Mouse (Mus musculus) neural tube, embryonic 14.5 days (tissue): ENCODE measurements around the gene Frmd7. TPM values are rescaled to one million over a fixed set of nuclear protein-coding genes. Genes with fewer than 3 reads are reported as not detected.
A peak's percentile ranks its signal among the peaks of the same experiment; 100 is the strongest.

Experiments used
- ATAC-seq: fragments of 200-750 bp; cut with Nextera tagmentation; 2 replicates; pipeline ENCODE4 v1.8.0; 2017; ENCODE audit warnings: low read depth, mild to moderate bottlenecking, moderate TSS enrichment, moderate library complexity
- H3K27ac ChIP-seq: fragments of 300-500 bp; sonication (generic); 2 replicates; pipeline ENCODE4 v1.5.1; 2014; ENCODE audit warnings: low read depth, mild to moderate bottlenecking, control low read depth, low read length, moderate library complexity, mixed read lengths
- H3K27me3 ChIP-seq: fragments of 300-500 bp; sonication (generic); 2 replicates; pipeline ENCODE4 v1.6.1; 2014; ENCODE audit warnings: low read length; ENCODE audit not compliant: control insufficient read depth, insufficient read depth
- H3K36me3 ChIP-seq: fragments of 300-500 bp; sonication (generic); 2 replicates; pipeline ENCODE4 v1.6.1; 2014; ENCODE audit warnings: low read length, mixed read lengths; ENCODE audit not compliant: control insufficient read depth, insufficient read depth
- H3K4me1 ChIP-seq: fragments of 300-500 bp; sonication (generic); 2 replicates; pipeline ENCODE4 v1.6.1; 2014; ENCODE audit warnings: low read length; ENCODE audit not compliant: control insufficient read depth, insufficient read depth
- H3K4me2 ChIP-seq: fragments of 300-500 bp; sonication (generic); 2 replicates; pipeline ENCODE4 v1.6.1; 2014; ENCODE audit warnings: mild to moderate bottlenecking, low read depth, low read length, control low read depth
- H3K4me3 ChIP-seq: fragments of 300-500 bp; sonication (generic); 2 replicates; pipeline ENCODE4 v1.5.1; 2014; ENCODE audit warnings: low read depth, low read length, control low read depth, mixed read lengths
- H3K9ac ChIP-seq: fragments of 300-500 bp; sonication (generic); replicated peaks from 2 replicates; pipeline ENCODE4 v1.6.1; 2014; ENCODE audit warnings: low read depth, mild to moderate bottlenecking, control low read depth, low read length, mixed read lengths
- H3K9me3 ChIP-seq: fragments of 300-500 bp; sonication (generic); 2 replicates; pipeline ENCODE4 v1.6.1; 2016; ENCODE audit warnings: low read length; ENCODE audit not compliant: control insufficient read depth
- WGBS: fragments of 180-500 bp; shearing (Covaris S2); extraction: QIAGEN DNeasy Blood & Tissue Kit; methylation state at CpG from one replicate; pipeline ENCODE4 v1.1.7; 2014; 5-methylcytosine and 5-hydroxymethylcytosine counted together
- polyA plus RNA-seq: library from polyadenylated mRNA; unstranded; fragments of >200 nt; fragmentation: Nextera tagmentation; extraction: Ambion mirVana; gene quantifications from 2 replicates; pipeline ENCODE4 v1.2.1, GENCODE M21; 2014

The Frmd7 gene
- polyA plus RNA-seq, 1 experiment from 2014 or later: not detected

GRCm38 (mm10) chrX:50962955-50963354 is 20.4 kb upstream of the Frmd7 start:
- ATAC-seq: no peak
- no peak overlapping the region for H3K9ac ChIP-seq
- H3K27ac ChIP-seq: no peak overlapping the region
- no peaks in the 10 kb centered on the region for H3K27me3 ChIP-seq
- H3K4me1 ChIP-seq: no peaks in the 10 kb centered on the region
- no peaks in the 10 kb centered on the region for H3K36me3 ChIP-seq
- no peak overlapping the region for H3K4me2 ChIP-seq
- no peak overlapping the region for H3K4me3 ChIP-seq
- no peaks in the 10 kb centered on the region for H3K9me3 ChIP-seq
- 80% methylated on average over 6 of the region's 6 CpGs for WGBS

GRCm38 (mm10) chrX:50948633-50949032 is 6.1 kb upstream of the Frmd7 start:
- no peak overlapping the region for H3K9ac ChIP-seq
- no peaks in the 10 kb centered on the region for H3K4me1 ChIP-seq
- no peak for ATAC-seq
- no peaks in the 10 kb centered on the region for H3K27me3 ChIP-seq
- no peak overlapping the region for H3K4me2 ChIP-seq
- no peaks in the 10 kb centered on the region for H3K9me3 ChIP-seq
- 66% methylated on average over 2 of the region's 2 CpGs for WGBS
- no peak overlapping the region for H3K4me3 ChIP-seq
- H3K27ac ChIP-seq: no peak overlapping the region
- no peaks in the 10 kb centered on the region for H3K36me3 ChIP-seq

GRCm38 (mm10) chrX:50948116-50948515 is 5.6 kb upstream of the Frmd7 start:
- Histone ChIP-seq H3K9me3 (no peaks in the 10 kb centered on the region), H3K27me3 (no peaks in the 10 kb centered on the region), H3K27ac (no peak overlapping the region), H3K4me2 (no peak overlapping the region), H3K4me1 (no peaks in the 10 kb centered on the region), H3K9ac (no peak overlapping the region), H3K36me3 (no peaks in the 10 kb centered on the region), H3K4me3 (no peak overlapping the region)
- 85% methylated on average over 4 of the region's 4 CpGs for WGBS
- ATAC-seq: no peak

- Histone ChIP-seq H3K4me2 (no peak overlapping the region), H3K9ac (no peak overlapping the region), H3K27ac (no peak overlapping the region), H3K36me3 (no peaks in the 10 kb centered on the region), H3K9me3 (no peaks in the 10 kb centered on the region), H3K4me1 (no peaks in the 10 kb centered on the region), H3K4me3 (no peak overlapping the region), H3K27me3 (no peaks in the 10 kb centered on the region)
- 95% methylated on average over 3 of the region's 3 CpGs for WGBS
- ATAC-seq: no peak
These were observed 5.4 kb downstream of the Frmd7 start for GRCm38 (mm10) chrX:50937117-50937516.

- no peak for ATAC-seq
- no peaks in the 10 kb centered on the region for H3K36me3 ChIP-seq
- H3K4me2 ChIP-seq: no peak overlapping the region
- WGBS: 45% methylated on average over 3 of the region's 3 CpGs
- no peaks in the 10 kb centered on the region for H3K9me3 ChIP-seq
- no peak overlapping the region for H3K27ac ChIP-seq
- H3K27me3 ChIP-seq: no peaks in the 10 kb centered on the region
- no peaks in the 10 kb centered on the region for H3K4me1 ChIP-seq
- H3K4me3 ChIP-seq: no peak overlapping the region
- H3K9ac ChIP-seq: no peak overlapping the region
These were observed 12.2 kb downstream of the Frmd7 start for GRCm38 (mm10) chrX:50930309-50930708.

- no peaks in the 10 kb centered on the region for H3K9me3 ChIP-seq
- H3K27me3 ChIP-seq: no peaks in the 10 kb centered on the region
- H3K27ac ChIP-seq: no peak overlapping the region
- H3K4me2 ChIP-seq: no peak overlapping the region
- WGBS: 70% methylated on average over 10 of the region's 10 CpGs
- ATAC-seq: no peak
- H3K4me1 ChIP-seq: no peaks in the 10 kb centered on the region
- no peak overlapping the region for H3K4me3 ChIP-seq
- H3K36me3 ChIP-seq: no peaks in the 10 kb centered on the region
- H3K9ac ChIP-seq: no peak overlapping the region
These were observed 15.5 kb downstream of the Frmd7 start for GRCm38 (mm10) chrX:50926893-50927545.

- Histone ChIP-seq H3K36me3 (no peaks in the 10 kb centered on the region), H3K9ac (no peak overlapping the region), H3K4me1 (no peaks in the 10 kb centered on the region), H3K27ac (no peak overlapping the region), H3K4me3 (no peak overlapping the region), H3K27me3 (no peaks in the 10 kb centered on the region), H3K4me2 (no peak overlapping the region), H3K9me3 (no peaks in the 10 kb centered on the region)
- peak; percentile 31; the same call in 1 of the 2 replicates for ATAC-seq
- WGBS: 42% methylated on average over 18 of the region's 18 CpGs
These were observed 17.7 kb downstream of the Frmd7 start for GRCm38 (mm10) chrX:50924629-50925364.

- Histone ChIP-seq H3K36me3 (no peaks in the 10 kb centered on the region), H3K9ac (no peak overlapping the region), H3K9me3 (no peaks in the 10 kb centered on the region), H3K27me3 (no peaks in the 10 kb centered on the region), H3K4me3 (no peak overlapping the region), H3K27ac (no peak overlapping the region), H3K4me1 (no peaks in the 10 kb centered on the region), H3K4me2 (no peak overlapping the region)
- no peak for ATAC-seq
- WGBS: 78% methylated on average over 3 of the region's 3 CpGs
These were observed 23.8 kb downstream of the Frmd7 start for GRCm38 (mm10) chrX:50918754-50919153.

GRCm38 (mm10) chrX:50917389-50917788 is 25.1 kb downstream of the Frmd7 start:
- Histone ChIP-seq H3K4me3 (no peak overlapping the region), H3K4me2 (no peak overlapping the region), H3K27ac (no peak overlapping the region), H3K4me1 (no peaks in the 10 kb centered on the region), H3K27me3 (no peaks in the 10 kb centered on the region), H3K9me3 (no peaks in the 10 kb centered on the region), H3K9ac (no peak overlapping the region), H3K36me3 (no peaks in the 10 kb centered on the region)
- 66% methylated on average over 3 of the region's 3 CpGs for WGBS
- no peak for ATAC-seq
